Mouse (Mus musculus): ENCODE data around the gene Hephl1.

DNA sequence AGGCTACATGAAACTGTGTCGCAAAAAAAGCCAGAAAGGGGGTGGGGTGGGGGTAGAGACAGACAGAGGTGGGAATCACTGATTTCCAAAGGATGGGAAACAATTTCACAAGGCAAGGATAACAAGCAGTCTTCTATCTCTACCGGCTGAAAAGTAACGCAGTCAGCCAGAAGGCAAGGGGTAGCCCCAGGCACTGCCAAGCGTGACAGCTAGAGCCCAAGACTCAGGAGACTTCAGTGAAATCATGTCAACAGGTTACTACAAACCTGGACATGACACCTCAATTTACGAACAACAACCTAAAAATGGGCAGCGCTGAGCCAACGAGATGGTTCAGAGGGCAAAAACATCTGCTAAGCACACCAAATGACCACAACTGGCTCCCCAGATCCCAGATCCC lies 75.9 kb downstream of the Hephl1 start:
- no peak for TF ChIP-seq TBP (IDR thresholded peaks at IDR 0.05; ENCODE audit: low read depth, low read length)
- no peak for TF ChIP-seq EP300 (IDR thresholded peaks at IDR 0.05; ENCODE audit: low read depth in 1 of 2, low read length in 2 of 2)
- no peak for TF ChIP-seq NELFE (IDR thresholded peaks at IDR 0.05; ENCODE audit: low read depth, low read length)
- no peak for TF ChIP-seq CTCF (IDR thresholded peaks at IDR 0.05 in 2 of 3, conservative IDR thresholded peaks at IDR 0.05 in 1 of 3; ENCODE audit: control insufficient read depth in 1 of 3, insufficient read depth in 1 of 3, low read depth in 2 of 3, low read length in 3 of 3, poor library complexity in 1 of 3, severe bottlenecking in 1 of 3)
- TF ChIP-seq ZC3H11A (IDR thresholded peaks at IDR 0.05; ENCODE audit: low read depth, low read length), result no peak
- no peak for TF ChIP-seq TCF12 (IDR thresholded peaks at IDR 0.05; ENCODE audit: low read depth, low read length)
- no peak for TF ChIP-seq GATA1 (IDR thresholded peaks at IDR 0.05; ENCODE audit: low read depth, low read length)
- no peak for TF ChIP-seq MAX (IDR thresholded peaks at IDR 0.05; ENCODE audit: low read length)
- no peak for TF ChIP-seq POLR2A (IDR thresholded peaks at IDR 0.05; ENCODE audit: control insufficient read depth in 1 of 2, insufficient read depth in 1 of 2, low read depth in 1 of 2, low read length in 2 of 2, poor library complexity in 1 of 2)
- TF ChIP-seq MYC (IDR thresholded peaks at IDR 0.05; ENCODE audit: low read depth, low read length), result no peak
- TF ChIP-seq BHLHE40 (IDR thresholded peaks at IDR 0.05; ENCODE audit: borderline replicate concordance, low read depth, low read length), result no peak

All from MEL (cell line).